Mouse (Mus musculus): Measurements from ENCODE around the gene Tmem266.

GRCm38 (mm10) chr9:55476084-55476483 is 149.4 kb downstream of the Tmem266 start:
- no peak for TF ChIP-seq POLR2A (IDR thresholded peaks at IDR 0.05; ENCODE audit: low read depth, low read length)
- TF ChIP-seq CTCF (conservative IDR thresholded peaks at IDR 0.05; ENCODE audit: insufficient read depth, insufficient read length, low read depth, low read length) = no peak

All from kidney, adult 2 months (tissue).